Mouse (Mus musculus) midbrain, embryonic 13.5 days (tissue): ENCODE data around the gene Rad9b. TPM values are rescaled to one million over a fixed set of nuclear protein-coding genes. Genes with fewer than 3 reads are reported as not detected.

Experiments used
- ATAC-seq: fragments of 200-750 bp; cut with Nextera tagmentation; 2 replicates; pipeline ENCODE4 v1.8.0; 2017; ENCODE audit warnings: mild to moderate bottlenecking, moderate TSS enrichment, moderate library complexity
- H3K27ac ChIP-seq: fragments of 300-500 bp; sonication (generic); 2 replicates; pipeline ENCODE4 v1.5.1; 2015; ENCODE audit warnings: inconsistent platforms, mild to moderate bottlenecking, moderate library complexity
- H3K27me3 ChIP-seq: fragments of 300-500 bp; sonication (generic); 2 replicates; pipeline ENCODE4 v1.6.1; 2015; ENCODE audit warnings: mild to moderate bottlenecking, inconsistent platforms
- H3K36me3 ChIP-seq: fragments of 300-500 bp; sonication (generic); 2 replicates; pipeline ENCODE4 v1.6.1; 2015; ENCODE audit warnings: mild to moderate bottlenecking, inconsistent platforms
- H3K4me1 ChIP-seq: fragments of 300-500 bp; sonication (generic); replicated peaks from 2 replicates; pipeline ENCODE4 v1.6.1; 2015; ENCODE audit warnings: inconsistent platforms
- H3K4me2 ChIP-seq: fragments of 300-500 bp; sonication (generic); replicated peaks from 2 replicates; pipeline ENCODE4 v1.6.1; 2015; ENCODE audit warnings: moderate library complexity, mild to moderate bottlenecking, inconsistent platforms
- H3K4me3 ChIP-seq: fragments of 300-500 bp; sonication (generic); replicated peaks from 2 replicates; pipeline ENCODE4 v1.5.1; 2015; ENCODE audit warnings: mild to moderate bottlenecking, inconsistent platforms
- H3K9ac ChIP-seq: fragments of 300-500 bp; sonication (generic); replicated peaks from 2 replicates; pipeline ENCODE4 v1.6.1; 2015; ENCODE audit warnings: mild to moderate bottlenecking, inconsistent platforms
- H3K9me3 ChIP-seq: fragments of 300-500 bp; sonication (generic); 2 replicates; pipeline ENCODE4 v1.6.1; 2016; ENCODE audit warnings: mild to moderate bottlenecking, inconsistent platforms
- WGBS: fragments of 180-500 bp; shearing (Covaris S2); methylation state at CpG from one replicate; pipeline ENCODE4 v1.1.7; 2015; 5-methylcytosine and 5-hydroxymethylcytosine counted together
- polyA plus RNA-seq: library from polyadenylated mRNA; unstranded; fragments of >200 nt; fragmentation: Nextera tagmentation; extraction: Ambion mirVana; gene quantifications from 2 replicates; pipeline ENCODE4 v1.2.1, GENCODE M21; 2015

Gene Rad9b
- polyA plus RNA-seq, 1 experiment from 2014 or later, result 22.6 TPM

DNA sequence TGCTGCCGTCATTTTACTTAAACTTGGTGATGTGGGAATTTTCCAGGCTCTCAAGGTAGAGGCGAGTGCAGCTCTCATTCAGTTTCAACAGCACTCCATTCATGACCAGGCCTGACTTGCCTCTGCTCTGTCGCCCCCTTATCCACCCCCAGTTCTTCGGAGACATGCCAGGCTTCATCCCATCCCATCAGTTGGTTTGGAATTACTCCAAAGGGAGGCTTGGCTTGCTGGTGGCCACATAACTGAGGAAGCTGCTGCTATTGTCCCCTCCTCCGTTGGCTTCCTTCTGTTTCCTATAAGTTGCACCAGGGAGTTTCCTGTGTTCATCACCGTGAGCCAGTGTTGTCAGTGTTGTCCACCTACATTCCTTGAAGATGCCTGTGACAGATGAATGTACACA, 49.5 kb downstream of the Rad9b start:
- 91% methylated on average over 6 of the region's 6 CpGs for WGBS
- ATAC-seq, result no peak

GRCm38 (mm10) chr5:122303937-122304336, 50.1 kb downstream of the Rad9b start:
- Histone ChIP-seq H3K4me3 (no peak overlapping the region), H3K9ac (no peak overlapping the region), H3K4me2 (no peak overlapping the region), H3K9me3 (no peaks in the 10 kb centered on the region), H3K27ac (no peak overlapping the region), H3K27me3 (no peaks in the 10 kb centered on the region), H3K36me3 (peaks cover 13% of the 10 kb centered on the region), H3K4me1 (peaks cover 20% of the 10 kb centered on the region)
- ATAC-seq, result no peak
- 93% methylated on average over 7 of the region's 7 CpGs for WGBS

More for the DNA sequence above, 49.5 kb downstream of the Rad9b start:
- H3K9me3 ChIP-seq, result no peaks in the 10 kb centered on the region
- H3K9ac ChIP-seq, result no peak overlapping the region
- peaks cover 20% of the 10 kb centered on the region for H3K4me1 ChIP-seq
- H3K27me3 ChIP-seq, result no peaks in the 10 kb centered on the region
- peaks cover 16% of the 10 kb centered on the region for H3K36me3 ChIP-seq
- H3K4me3 ChIP-seq, result no peak overlapping the region
- H3K4me2 ChIP-seq, result no peak overlapping the region
- no peak overlapping the region for H3K27ac ChIP-seq

DNA sequence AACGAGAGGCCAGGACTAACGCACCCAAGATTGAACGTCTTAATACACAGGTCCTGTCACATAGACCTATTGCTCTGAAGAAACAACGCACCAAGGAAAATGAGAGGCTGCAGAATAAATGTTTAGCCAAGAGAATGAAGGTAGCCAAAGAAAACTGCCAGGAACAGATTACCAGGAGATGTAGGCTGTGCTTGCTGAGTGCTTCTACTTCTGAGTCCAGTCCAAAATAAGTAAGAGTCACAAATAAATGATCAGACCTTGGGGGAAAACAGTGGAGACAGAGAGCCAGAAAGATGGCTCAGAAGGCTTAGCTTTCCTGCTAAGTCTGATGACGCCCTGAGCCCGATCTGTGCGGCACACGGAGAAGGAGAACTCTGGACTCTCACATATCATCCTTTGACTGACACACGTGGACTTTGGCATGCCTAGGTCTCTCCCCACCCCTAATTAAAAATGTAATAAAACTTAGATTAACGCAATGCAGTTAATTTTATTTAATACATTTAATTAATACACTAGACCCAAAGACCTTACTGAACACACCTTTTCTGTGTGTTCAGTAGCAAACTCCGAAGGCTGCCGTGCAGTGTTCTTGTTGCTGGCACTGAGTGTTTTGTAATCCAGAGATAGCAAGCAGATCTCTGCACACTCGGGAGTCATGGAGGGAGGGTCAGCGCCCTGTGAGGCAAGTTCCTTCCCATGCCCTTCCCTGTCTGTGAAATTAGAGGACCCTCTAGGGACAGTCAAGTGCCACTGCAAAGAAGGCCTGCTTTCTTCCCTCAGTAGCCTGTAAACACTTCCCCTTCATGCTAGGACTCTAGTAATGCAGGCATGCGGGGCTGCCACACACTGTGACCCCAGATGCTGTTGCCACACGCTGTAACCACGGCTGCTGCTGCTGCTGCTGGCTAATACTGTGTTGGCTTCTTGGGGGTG, 51.0 kb downstream of the Rad9b start:
- no peak overlapping the region for H3K4me3 ChIP-seq
- no peaks in the 10 kb centered on the region for H3K9me3 ChIP-seq
- peaks cover 5% of the 10 kb centered on the region for H3K36me3 ChIP-seq
- no peaks in the 10 kb centered on the region for H3K27me3 ChIP-seq
- no peak overlapping the region for H3K27ac ChIP-seq
- no peak overlapping the region for H3K9ac ChIP-seq
- 75% methylated on average over 17 of the region's 17 CpGs for WGBS
- H3K4me2 ChIP-seq, result no peak overlapping the region
- H3K4me1 ChIP-seq, result peaks cover 20% of the 10 kb centered on the region
- ATAC-seq, result no peak

DNA sequence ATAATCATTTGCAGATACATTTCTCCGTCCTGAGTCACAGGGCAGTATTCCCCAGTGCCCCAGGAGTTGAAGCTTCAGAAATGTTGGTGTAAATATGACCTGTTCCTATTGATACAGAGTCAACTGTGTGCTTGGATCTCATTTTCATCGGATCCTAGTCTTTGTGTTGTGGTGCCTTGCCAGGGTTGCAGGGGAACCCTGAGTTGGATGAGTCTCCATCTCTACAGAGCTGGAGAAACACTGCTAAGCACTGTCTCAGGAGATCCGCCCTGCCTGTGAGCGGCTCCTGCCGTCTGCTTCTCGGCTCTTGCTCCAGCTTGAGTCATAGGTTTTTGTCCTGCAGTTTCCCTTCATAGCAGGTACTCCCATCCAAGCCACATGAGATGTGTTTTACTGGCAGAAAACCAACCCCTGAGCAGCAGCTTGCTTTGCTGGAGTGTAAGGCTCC, 53.9 kb downstream of the Rad9b start:
- Histone ChIP-seq H3K4me1 (peaks cover 27% of the 10 kb centered on the region), H3K36me3 (no peaks in the 10 kb centered on the region), H3K27ac (no peak overlapping the region), H3K9me3 (no peaks in the 10 kb centered on the region), H3K9ac (no peak overlapping the region), H3K27me3 (no peaks in the 10 kb centered on the region), H3K4me3 (no peak overlapping the region), H3K4me2 (no peak overlapping the region)
- ATAC-seq, result no peak
- 93% methylated on average over 6 of the region's 6 CpGs for WGBS

DNA sequence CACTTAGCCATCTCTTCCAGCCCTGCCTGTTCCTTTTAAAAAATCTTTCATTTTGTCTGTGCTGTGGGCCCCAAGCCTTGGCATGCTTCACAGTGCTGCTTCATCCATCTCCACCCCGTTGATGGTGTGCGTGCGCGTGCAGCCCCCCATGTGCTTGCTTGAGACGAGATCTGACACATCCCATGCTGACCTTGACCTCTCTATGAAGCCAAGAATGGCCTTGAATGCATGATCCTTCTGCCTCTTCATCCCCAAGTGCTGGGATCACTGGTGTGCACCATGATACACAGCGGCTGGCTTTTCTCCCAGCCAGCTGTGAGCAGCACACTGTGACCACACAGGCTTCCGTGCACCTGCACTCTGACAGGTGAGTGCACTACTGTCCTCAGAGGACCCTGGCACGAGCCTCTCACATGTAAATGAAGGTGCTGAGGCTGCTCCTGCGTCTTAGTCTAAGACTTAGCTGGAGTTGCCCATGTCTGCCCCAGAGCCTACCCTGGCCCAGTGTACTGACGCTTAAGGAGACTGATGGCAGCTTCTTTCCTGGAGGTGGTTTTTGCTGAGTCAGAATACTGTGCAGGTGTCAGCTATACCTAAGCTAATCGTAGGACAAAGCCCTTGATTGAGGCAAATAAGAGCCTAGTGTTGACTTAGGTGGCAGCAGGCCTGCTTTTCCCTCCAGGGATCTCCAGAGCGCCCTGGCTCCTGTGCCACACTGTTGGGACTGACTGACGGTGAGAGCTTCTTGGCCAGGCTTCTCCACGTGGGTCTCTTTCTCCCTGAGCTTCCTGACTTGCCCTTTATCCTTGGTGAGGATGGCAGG, 58.7 kb downstream of the Rad9b start:
- WGBS, result 76% methylated on average over 14 of the region's 14 CpGs
- Histone ChIP-seq H3K9me3 (no peaks in the 10 kb centered on the region), H3K36me3 (no peaks in the 10 kb centered on the region), H3K9ac (no peak overlapping the region), H3K4me1 (peaks cover 49% of the 10 kb centered on the region), H3K4me3 (no peak overlapping the region), H3K4me2 (no peak overlapping the region), H3K27ac (peak overlapping the region; percentile 51), H3K27me3 (no peaks in the 10 kb centered on the region)
- ATAC-seq, result no peak

- no peak overlapping the region for H3K4me3 ChIP-seq
- H3K9me3 ChIP-seq, result no peaks in the 10 kb centered on the region
- H3K36me3 ChIP-seq, result 0 out of 2 replicates have a peak, but pooled peaks cover under 1% of the 10 kb centered on the region
- ATAC-seq, result no peak
- peak overlapping the region; percentile 51 for H3K27ac ChIP-seq
- 38% methylated on average over 3 of the region's 3 CpGs for WGBS
- H3K27me3 ChIP-seq, result no peaks in the 10 kb centered on the region
- H3K4me1 ChIP-seq, result peaks cover 49% of the 10 kb centered on the region
- no peak overlapping the region for H3K4me2 ChIP-seq
- 0 out of 2 replicates have a peak overlapping the region, but pooled peaks have one; percentile 0 for H3K9ac ChIP-seq
These were observed 59.8 kb downstream of the Rad9b start for GRCm38 (mm10) chr5:122294219-122294735.

DNA sequence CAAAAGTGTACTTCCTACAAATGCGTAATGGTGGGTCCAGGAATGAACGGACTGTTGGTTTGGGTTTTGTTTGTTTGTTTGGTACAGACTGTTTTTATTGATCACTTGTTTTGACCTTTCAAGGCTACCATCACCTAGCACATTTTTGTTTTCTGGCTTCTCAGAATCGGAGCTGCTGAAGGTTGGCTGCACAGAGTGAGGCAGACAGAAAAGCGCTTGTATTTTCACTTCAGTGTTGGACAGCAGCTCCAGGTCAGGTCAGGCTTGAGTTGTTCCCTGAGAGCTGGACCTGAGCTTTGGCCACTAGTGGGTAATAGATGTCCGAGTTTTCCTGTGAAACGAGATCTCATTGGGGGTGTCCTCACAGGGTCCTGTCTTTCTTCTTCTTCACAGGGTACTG, 60.9 kb downstream of the Rad9b start:
- ATAC-seq, result no peak
- Histone ChIP-seq H3K27me3 (no peaks in the 10 kb centered on the region), H3K4me2 (no peak overlapping the region), H3K9ac (no peak overlapping the region), H3K4me1 (peaks cover 49% of the 10 kb centered on the region), H3K9me3 (no peaks in the 10 kb centered on the region), H3K27ac (no peak overlapping the region), H3K4me3 (no peak overlapping the region), H3K36me3 (peaks cover 9% of the 10 kb centered on the region; the same call in 1 of the 2 replicates)
- 84% methylated on average over 6 of the region's 6 CpGs for WGBS

GRCm38 (mm10) chr5:122291553-122292339, 62.3 kb downstream of the Rad9b start:
- H3K4me3 ChIP-seq, result no peak overlapping the region
- WGBS, result 76% methylated on average over 17 of the region's 17 CpGs
- no peaks in the 10 kb centered on the region for H3K9me3 ChIP-seq
- H3K36me3 ChIP-seq, result peaks cover 21% of the 10 kb centered on the region
- no peaks in the 10 kb centered on the region for H3K27me3 ChIP-seq
- no peak overlapping the region for H3K27ac ChIP-seq
- H3K9ac ChIP-seq, result 0 out of 2 replicates have a peak overlapping the region, but pooled peaks have one; percentile 4
- no peak overlapping the region for H3K4me2 ChIP-seq
- H3K4me1 ChIP-seq, result peaks cover 56% of the 10 kb centered on the region
- ATAC-seq, result no peak

DNA sequence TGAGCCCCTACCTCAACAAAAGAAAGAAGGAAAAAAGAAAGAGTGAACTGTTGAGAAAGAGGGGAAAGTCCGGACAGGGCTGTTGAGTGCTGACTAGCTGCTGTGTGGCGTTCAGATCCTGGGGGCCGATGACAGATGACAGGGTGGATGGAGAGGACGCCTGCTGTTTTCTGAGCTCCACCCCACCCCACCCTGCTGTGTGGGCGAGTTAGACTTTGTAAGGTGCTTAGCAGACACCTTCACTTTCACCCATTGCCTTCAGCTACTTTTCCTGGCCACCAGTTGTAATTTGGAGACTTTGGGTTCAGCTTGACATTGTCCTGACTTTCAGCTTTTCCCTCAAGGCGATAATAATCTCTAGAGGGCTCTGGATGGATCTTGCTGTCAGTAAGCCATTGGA, 62.9 kb downstream of the Rad9b start:
- Histone ChIP-seq H3K27ac (no peak overlapping the region), H3K9me3 (no peaks in the 10 kb centered on the region), H3K36me3 (peaks cover 21% of the 10 kb centered on the region), H3K4me2 (no peak overlapping the region), H3K9ac (no peak overlapping the region), H3K27me3 (no peaks in the 10 kb centered on the region), H3K4me3 (no peak overlapping the region), H3K4me1 (peaks cover 62% of the 10 kb centered on the region)
- WGBS, result 67% methylated on average over 6 of the region's 6 CpGs
- no peak for ATAC-seq

DNA sequence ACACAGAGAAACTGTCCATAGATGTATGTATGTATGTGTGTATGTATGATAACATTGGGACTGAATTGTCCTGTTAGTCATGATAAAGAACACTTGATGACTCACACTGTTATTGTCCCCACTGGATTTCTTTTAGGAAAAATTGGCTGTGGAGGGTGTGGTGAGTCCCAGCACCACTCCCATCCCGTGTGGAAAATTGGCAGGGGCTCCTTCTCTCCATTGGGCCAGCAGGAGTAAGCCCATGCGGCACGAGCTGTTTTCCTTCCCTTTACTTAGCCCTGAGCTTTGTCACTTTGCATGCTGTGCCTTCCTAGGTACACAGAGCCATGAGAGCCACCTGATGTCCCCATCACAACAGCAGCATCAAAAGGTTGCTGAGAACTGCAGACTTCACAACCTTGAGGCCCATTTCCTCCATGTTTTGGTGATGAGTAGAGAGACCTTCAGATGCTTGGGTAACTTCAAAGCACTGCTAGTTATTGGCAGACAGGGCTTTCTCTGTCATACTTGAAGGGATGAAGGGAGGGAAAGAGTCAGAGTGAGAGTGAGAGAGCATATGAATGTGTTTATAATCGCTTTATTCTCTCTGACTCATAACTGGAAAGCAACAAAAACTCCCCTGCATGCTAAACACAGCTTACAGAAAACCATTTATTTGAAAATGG, 65.8 kb downstream of the Rad9b start:
- no peak overlapping the region for H3K4me2 ChIP-seq
- H3K9me3 ChIP-seq, result no peaks in the 10 kb centered on the region
- H3K27me3 ChIP-seq, result no peaks in the 10 kb centered on the region
- H3K27ac ChIP-seq, result no peak overlapping the region
- peaks cover 51% of the 10 kb centered on the region for H3K4me1 ChIP-seq
- 90% methylated on average over 4 of the region's 4 CpGs for WGBS
- H3K9ac ChIP-seq, result no peak overlapping the region
- H3K36me3 ChIP-seq, result peaks cover 21% of the 10 kb centered on the region
- H3K4me3 ChIP-seq, result no peak overlapping the region
- ATAC-seq, result no peak

DNA sequence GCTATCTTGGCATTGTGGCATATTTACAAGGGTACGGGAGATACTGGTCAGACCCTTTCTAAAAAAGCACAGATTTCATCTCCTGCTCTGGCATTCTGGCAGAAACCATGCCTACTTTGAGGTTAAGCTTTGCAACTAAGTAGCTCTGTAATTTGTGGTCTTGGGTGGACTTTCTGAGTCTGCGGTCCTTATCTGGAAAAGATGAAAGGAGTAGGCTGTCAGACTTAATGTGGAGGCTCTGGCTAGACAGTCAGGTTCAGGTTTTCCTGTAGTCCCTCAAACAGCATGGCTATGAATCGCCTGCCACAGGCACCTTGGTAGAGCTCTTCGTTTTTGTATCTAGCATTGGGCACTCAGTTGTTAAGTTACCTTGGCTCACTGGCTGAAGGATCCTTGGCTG, 67.0 kb downstream of the Rad9b start:
- H3K36me3 ChIP-seq, result peaks cover 21% of the 10 kb centered on the region
- no peak overlapping the region for H3K4me3 ChIP-seq

More for the DNA sequence above, 67.0 kb downstream of the Rad9b start:
- Histone ChIP-seq H3K9ac (no peak overlapping the region), H3K9me3 (no peaks in the 10 kb centered on the region), H3K27ac (no peak overlapping the region), H3K4me2 (no peak overlapping the region), H3K4me1 (peaks cover 39% of the 10 kb centered on the region), H3K27me3 (no peaks in the 10 kb centered on the region)
- ATAC-seq, result no peak
- 96% methylated on average over 4 of the region's 4 CpGs for WGBS
